Mouse (Mus musculus): Measurements from ENCODE around the gene Krtap5-3.
"Not testable (repeated sequence)": the region's sequence is repeated elsewhere in the genome, so short reads cannot be mapped to it uniquely, and the experiment has no call there.

The Krtap5-3 gene

DNA sequence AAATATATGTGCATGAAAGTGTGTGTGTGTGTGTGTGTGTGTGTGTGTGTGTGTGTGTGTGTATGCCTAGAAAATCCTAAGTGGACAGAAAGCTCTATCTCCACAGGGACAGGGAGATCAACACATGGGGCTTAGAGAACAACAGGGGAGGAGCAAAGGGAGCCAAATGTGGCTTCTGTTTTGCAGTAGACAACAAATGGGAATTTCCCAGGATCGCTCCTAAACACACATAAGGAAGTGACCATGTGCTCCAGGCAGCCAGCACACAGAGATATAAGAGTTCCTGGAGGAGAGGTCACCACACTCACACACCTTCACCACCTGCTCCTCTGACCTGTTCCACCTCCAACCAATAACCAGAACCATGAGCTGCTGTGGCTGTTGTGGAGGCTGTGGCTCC is at the start of gene Krtap5-3:
Gene Krtap5-3, plus strand, starts transcription at position 301 of the 400 bp plus-strand sequence.
- no peak for DNase-seq (ENCODE audit: low read depth, low spot score)

DNA sequence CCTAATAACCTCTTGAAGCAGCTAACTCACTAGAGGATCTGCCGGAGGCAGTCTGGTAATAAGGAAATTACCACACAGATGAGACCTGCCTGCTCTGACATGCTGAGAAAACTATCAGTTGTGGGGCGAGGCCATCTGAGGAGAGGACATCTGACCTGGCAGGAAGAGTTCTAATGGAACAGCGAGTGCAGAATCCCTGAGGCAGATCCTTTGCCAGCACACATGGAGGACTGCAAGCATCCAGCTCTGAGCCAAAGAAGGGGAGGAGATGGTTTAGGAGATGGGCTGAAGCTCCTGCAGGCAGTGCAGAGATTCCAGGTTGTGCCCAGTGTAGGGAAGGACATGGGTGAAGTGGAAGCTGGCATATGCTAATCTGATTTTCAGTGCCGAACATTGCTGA is 49.0 kb upstream of the Krtap5-3 start:
- DNase-seq (ENCODE audit: low read depth, low spot score), result no peak

DNA sequence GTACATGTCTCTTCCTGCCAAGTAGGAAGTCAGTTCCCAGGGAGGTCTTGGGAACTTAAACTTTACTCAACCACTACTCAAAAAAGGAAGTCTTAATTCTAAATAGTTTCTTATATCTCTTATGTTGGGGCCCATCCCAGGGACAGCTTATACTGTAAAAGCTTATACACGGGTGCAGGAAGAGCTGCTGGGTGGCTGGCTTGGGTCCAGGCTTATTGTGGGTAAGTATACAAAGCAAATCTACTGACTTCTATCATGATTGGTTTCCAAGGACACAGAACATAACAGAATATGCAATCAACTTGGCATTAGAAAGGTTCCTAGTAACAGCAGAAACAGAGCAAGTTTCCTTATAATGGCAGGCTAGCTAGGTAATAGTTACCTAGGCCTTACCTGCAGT is 45.9 kb upstream of the Krtap5-3 start:
- DNase-seq (ENCODE audit: low read depth, low spot score), result no peak

DNA sequence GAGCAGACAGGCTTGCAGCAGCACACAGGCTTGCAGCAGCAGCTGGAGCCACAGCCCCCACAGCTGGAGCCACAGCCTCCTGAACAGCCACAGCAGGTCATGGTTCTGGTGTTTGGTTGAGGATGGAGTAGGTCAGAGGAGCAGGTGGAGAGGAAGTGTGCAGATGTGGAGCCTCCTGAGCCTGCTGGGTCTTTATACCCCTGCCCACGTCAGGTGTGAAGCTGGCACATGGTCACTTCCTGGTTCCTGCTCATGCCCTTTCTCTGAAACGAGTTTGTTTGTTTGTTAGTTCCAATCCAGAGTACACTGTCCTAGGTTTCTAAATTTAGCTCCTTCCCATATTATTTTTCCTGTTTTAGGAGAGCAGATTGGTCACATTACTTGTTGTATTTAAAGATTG is 44.2 kb upstream of the Krtap5-3 start, which contains the start of gene Gm29735:
Gene Gm29735, minus strand, starts transcription at position 101 of the 400 bp plus-strand sequence.
- DNase-seq (ENCODE audit: low read depth, low spot score), result not testable (repeated sequence)

DNA sequence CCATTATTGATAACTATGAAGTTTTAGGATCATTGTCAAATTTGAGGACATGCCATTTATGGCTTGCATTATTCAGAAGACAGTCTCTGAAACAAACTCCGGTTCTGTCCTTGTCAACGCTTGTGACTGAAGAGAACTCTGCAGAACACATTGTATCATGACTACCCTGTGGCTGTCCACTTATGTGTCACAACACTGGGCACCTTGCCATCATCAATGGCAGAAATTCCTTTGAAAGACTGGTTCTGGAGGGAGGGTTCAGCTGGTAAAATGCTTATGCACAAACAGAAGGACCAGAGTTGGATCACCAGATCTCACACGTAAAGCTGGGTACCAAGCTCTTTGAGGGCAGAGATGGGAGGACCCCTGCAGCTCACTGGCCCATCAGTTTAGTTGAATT is 41.8 kb upstream of the Krtap5-3 start:
- DNase-seq (ENCODE audit: low read depth, low spot score), result no peak

DNA sequence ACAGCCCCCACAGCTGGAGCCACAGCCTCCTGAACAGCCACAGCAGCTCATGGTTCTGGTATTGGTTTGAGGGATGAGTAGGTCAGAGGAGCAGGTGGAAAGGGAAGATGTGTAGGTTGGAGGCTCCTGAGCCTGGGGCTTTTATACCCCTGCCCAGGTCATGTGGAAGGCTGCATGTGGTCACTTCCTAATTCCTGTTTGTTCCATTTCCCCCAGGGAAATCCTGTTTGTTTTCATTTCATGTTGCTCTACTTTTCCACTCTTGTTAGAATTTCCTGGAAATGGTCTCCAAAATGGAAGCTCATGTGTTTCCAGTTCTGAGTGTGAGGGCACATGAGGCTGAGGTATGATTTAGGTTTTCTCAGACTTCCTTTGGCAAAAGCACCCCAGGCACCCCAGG is 35.5 kb upstream of the Krtap5-3 start, which contains the start of gene Gm4553:
Gene Gm4553, minus strand, starts transcription at position 101 of the 400 bp plus-strand sequence.
- not testable (repeated sequence) for DNase-seq (ENCODE audit: low read depth, low spot score)

DNA sequence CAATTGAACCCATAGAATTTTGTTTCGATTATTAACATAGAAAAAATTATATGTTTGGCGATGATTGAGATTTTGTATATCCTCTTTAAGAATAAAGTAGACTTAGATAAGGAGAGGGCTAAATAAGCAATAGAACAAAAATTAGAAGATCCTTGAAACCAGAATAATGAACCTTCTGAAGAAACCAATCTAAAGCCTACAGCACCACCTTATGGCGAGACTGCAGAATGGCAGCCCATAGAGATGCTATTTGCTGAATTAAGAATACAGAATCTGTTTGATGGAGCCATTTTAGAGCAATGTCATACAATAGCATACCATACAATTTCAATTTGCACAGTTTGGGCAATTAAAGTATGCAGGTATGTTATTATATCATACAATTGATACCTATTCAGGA is 31.3 kb upstream of the Krtap5-3 start:
- DNase-seq (ENCODE audit: low read depth, low spot score), result peak; percentile 19

DNA sequence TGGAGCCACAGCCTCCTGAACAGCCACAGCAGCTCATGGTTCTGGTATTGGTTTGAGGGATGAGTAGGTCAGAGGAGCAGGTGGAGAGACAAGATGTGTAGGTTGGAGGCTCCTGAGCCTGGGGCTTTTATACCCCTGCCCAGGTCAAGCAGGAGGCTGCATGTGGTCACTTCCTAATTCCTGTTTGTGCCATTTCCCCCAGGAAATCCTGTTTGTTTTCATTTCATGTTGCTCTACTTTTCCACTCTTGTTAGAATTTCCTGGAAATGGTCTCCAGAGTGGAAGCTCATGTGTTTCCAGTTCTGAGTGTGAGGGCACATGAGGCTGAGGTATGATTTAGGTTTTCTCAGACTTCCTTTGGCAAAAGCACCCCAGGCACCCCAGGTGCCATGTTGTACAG is 25.3 kb upstream of the Krtap5-3 start, which contains the start of gene Krtap5-2:
Gene Krtap5-2, minus strand, starts transcription at position 101 of the 400 bp plus-strand sequence.
- DNase-seq (ENCODE audit: low read depth, low spot score), result not testable (repeated sequence)

DNA sequence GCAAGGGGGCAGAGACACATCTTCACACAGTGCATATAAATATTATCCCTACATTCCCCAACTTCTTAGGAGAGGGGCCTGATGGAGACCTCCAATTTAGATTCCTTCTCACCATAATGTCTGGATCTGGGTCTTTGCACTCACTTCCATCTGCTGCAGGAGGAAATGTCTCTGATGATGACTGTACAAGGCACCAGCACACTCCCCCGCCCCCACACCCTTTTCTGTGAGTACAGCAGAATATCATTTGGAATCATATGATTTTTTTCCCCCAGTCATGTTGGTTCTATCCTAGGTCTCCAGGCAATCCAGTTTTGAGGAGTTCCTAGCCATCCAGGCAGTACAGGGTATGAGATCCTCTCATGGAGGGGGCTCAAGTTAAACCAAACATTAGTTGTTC is 22.5 kb upstream of the Krtap5-3 start:
- no peak for DNase-seq (ENCODE audit: low read depth, low spot score)

DNA sequence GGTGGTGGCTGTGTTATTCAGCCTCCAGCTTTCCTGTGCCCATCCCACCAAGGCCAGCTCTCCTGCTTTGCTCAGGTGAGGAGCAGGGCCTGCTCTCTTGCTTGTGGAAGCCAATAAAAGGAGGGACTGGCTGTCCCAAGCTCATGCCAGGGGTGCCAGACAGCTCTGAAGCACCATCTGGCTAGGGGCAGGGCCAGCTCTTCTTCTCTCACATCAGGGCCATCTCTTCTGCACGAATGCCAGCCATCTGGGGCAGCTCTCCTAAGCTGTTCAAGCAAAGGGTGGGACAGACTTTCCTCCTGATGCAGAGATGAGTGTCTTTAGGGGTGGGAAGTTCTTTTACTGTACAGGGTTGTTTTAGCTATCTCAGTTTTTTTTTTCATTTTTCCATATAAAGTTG is 20.1 kb upstream of the Krtap5-3 start:
- DNase-seq (ENCODE audit: low read depth, low spot score), result no peak

DNA sequence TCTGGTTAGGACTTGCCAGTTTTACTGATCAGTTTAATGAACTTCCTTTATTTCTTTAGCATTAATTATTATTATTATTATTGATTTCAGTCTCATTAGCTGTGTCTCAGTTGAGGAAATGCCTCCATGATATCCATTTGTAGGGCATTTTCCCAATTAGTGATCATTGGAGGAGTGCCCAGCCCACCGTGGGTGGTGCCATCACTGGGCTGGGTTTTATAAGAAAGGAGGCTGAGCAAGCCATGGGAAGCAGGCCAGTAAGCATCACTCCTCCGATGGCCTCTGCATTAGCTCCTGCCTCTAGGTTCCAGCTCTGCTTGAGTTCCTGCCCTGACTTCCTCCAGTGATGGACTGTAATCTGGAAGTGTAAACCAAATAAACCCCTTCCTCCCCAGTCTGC is 13.0 kb upstream of the Krtap5-3 start:
- no peak for DNase-seq (ENCODE audit: low read depth, low spot score)

DNA sequence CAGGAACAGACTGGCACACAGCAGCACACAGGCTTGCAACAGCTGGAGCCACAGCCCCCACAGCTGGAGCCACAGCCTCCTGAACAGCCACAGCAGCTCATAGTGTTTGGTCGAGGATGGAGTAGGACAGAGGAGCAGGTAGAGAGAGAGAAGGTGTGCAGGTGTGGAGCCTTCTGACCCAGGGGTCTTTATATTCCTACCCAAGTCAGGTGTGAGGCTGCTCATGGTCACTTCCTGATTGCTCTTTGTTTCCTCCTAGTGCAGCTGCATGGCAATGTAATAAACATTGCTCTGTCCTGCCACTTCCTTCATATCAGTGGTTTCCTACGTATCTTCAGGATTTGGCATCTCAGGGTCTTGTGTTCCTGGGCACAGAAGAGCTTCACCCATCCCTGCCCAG is 10.9 kb upstream of the Krtap5-3 start, which contains the start of gene Gm10153:
Gene Gm10153, minus strand, starts transcription at position 101 of the 400 bp plus-strand sequence.
- DNase-seq (ENCODE audit: low read depth, low spot score), result no peak

DNA sequence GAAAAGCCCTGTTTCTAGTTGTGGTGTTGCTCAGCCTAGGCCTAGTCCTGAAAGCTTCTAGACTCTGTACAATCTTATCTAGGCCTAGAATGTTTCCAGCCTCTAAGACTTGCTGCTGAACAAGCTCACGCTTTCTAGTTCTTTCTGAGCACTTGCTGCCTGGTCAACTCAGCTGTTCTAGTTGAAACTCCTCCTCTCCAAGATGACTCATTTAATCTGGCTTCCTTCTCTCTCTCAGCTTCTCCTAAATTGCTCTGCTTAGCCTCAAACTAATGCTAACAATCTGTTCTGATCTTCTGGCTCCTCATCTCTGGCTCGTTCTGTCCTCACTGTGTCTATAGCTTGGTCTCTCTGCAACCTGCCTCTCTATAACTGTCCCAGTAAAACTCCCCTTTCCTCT is 2.4 kb upstream of the Krtap5-3 start:
- no peak for DNase-seq (ENCODE audit: low read depth, low spot score)

DNA sequence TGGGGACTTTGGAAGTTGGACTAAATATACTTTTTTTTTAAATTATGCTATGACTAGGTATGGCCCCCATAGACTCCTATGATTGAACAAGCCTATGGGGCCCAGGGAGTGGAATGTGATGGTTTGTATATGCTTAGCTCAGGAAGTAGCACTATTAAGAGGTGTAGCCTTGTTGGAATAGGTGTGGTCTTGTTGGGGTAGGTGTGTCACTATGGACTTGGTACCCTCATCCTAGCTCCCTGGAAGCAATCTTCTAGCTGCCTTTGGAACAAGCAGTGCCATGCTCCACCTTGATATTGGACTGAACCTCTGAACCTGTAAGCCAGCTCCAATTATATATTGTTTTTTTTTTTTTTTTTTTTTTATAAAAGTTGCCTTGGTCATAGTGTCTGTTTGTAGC is 4.3 kb downstream of the Krtap5-3 start:
- DNase-seq (ENCODE audit: low read depth, low spot score), result no peak

DNA sequence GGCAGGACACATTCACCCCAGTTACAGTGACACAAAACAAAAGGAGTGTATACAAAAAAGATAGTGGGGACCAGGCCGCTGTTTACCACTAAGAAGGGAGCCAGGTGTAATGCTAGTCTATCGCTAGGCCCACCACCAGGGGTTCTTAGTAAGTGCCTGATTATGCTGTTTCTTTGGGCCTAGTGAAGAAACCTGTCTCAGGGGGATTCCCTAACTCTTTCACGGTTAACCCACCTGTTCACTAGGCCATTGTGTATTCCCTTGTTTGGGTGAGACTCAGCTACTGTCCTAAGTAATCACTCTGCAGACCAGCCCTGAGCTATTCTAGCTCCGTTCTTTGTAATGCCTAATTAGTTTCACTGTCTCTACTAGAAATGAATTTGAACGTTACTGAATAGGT is 5.7 kb downstream of the Krtap5-3 start:
- not testable (repeated sequence) for DNase-seq (ENCODE audit: low read depth, low spot score)

DNA sequence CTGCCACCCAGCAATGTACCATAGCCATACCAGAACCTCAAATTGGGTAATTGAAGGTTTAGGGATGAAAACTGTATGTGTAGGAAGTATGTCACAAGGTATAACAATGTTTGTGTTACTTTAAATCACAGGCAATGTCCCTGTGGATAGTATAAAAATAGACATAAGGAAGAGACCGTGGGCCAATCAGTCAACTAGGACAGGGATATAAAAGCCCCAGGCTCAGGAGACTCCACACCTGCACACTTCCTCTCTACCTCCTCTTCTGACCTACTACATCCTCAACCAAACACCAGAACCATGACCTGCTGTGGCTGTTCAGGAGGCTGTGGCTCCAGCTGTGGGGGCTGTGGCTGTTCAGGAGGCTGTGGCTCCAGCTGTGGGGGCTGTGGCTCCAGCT is 10.4 kb downstream of the Krtap5-3 start, which contains the start of gene Gm7579:
Gene Gm7579, plus strand, starts transcription at position 301 of the 400 bp plus-strand sequence.
- no peak for DNase-seq (ENCODE audit: low read depth, low spot score)

DNA sequence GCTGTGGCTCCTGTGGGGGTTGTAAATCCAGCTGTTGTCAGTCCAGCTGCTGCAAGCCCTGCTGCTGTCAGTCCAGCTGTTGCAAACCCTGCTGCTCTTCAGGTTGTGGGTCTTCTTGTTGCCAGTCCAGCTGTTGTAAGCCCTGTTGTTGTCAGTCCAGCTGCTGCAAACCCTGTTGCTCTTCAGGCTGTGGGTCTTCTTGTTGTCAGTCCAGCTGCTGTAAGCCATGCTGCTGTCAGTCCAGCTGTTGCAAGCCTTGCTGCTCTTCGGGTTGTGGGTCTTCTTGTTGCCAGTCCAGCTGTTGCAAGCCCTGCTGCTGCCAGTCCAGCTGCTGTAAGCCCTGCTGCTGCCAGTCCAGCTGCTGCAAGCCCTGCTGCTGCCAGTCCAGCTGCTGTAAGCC is 11.0 kb downstream of the Krtap5-3 start:
- not testable (repeated sequence) for DNase-seq (ENCODE audit: low read depth, low spot score)

DNA sequence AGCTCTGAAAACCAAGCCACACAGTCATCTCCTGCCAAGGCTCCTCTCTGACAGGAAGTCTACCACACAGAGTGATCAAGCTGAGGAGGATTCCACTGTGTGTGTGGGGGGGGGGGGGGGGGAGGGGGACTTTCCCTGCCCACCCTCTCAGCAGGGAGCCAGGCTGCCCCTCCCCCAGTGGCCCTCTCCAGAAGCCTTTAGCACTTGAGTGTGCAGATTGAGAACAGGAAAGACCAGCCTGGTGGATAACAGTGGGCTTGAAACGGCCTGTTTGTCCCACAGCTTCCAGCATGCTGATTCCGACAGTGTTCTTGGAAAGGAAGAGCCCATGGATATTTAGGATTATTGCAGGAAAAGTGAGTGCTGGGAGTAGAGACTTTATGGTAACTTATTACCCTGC is 23.4 kb downstream of the Krtap5-3 start:
- no peak for DNase-seq (ENCODE audit: low read depth, low spot score)

DNA sequence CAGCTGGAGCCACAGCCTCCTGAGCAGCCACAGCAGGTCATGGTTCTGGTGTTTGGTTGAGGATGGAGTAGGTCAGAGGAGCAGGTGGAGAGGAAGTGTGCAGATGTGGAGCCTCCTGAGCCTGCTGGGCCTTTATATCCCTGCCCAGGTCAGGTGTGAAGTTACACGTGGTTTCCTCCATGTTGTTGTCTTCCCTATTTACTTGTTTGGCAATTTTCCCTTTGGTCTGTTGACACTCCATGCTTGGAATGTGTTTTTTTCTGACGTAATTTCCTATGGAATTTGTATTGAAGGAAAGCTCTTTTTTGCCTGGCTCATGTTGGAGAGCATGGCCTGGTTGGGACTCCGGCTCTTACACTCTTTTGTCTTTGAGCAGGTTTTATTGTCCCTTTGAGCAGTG is 28.7 kb downstream of the Krtap5-3 start, which contains the start of gene Krtap5-5:
Gene Krtap5-5, minus strand, starts transcription at position 101 of the 400 bp plus-strand sequence.
- DNase-seq (ENCODE audit: low read depth, low spot score), result not testable (repeated sequence)

DNA sequence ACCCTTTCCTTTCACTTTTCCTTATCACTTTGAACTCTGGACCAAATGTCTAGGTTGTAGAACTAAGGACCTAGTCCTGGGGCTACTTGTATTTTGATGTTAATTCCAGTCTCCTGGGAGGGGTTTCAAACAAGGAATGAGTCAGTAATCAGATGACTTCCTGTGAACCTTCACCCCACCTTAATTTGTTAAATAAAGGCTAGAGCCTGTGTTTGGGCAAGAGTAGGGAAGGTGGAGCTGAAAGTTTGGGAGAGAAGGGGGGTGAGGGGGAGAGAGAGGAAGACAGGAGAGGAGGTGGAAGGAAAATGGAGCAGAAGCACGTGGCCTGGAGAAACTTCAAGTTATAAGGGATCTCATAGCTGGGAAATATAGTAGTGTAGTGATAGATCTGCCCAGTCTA is 30.4 kb downstream of the Krtap5-3 start:
- DNase-seq (ENCODE audit: low read depth, low spot score), result no peak

DNA sequence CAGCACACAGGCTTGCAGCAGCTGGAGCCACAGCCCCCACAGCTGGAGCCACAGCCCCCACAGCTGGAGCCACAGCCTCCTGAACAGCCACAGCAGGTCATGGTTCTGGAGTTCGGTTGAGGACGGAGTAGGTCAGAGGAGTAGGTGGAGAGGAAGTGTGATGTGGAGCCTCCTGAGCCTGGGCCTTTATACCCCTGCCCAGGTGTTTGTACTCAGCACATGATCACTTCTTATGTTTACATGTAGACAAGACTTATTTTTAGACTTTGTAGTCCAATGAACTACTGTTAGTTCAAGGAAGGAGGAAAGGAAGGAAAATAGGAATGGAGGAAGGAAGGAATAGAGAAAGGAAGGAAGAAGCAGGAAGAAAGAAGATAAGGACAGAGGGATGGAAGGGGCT is 39.8 kb downstream of the Krtap5-3 start, which contains the start of gene Gm40460:
Gene Gm40460, minus strand, starts transcription at position 101 of the 400 bp plus-strand sequence.
- DNase-seq (ENCODE audit: low read depth, low spot score), result no peak

DNA sequence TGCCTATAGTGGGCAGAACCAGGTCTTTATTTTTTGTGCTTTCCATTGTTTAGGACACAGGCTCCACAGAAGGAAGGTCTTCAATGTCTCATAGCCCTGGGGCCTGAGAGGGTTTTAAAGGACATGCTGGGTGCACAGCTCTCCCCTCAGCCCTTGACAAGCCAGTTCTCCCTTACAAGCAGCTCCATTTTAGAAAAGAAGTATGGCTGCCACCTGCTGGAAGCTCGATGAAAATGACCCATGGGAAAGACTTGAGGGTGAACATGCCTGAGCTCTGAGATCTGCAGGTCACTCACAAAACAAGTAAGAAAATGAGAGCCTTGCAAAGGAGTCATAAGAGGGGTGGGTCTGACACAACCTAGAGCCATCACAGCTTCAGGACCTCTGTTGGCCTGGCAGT is 48.7 kb downstream of the Krtap5-3 start:
- no peak for DNase-seq (ENCODE audit: low read depth, low spot score)

Data from c-Kit-negative CD71-positive TER-119-positive erythroid progenitor cells, embryonic 14.5 days (primary cell).